Mouse (Mus musculus) midbrain, embryonic 11.5 days (tissue): ENCODE measurements at regions not wholly inside any gene's neighbourhood (a gene's known extent, or its start where the extent isn't known, plus 50 kb on each side); places are given as distances from the start of the nearest gene placed in this dataset.

ENCODE experiments used
- ATAC-seq: fragments of 200-750 bp; cut with Nextera tagmentation; 2 replicates; pipeline ENCODE4 v1.8.0; 2017; ENCODE audit warnings: moderate TSS enrichment, moderate library complexity; ENCODE audit not compliant: low FRiP score
- DNase-seq: peaks from one replicate; pipeline ENCODE4 v3.0.0; 2015; ENCODE audit warnings: low spot score; ENCODE audit errors: missing footprints
- H3K27ac ChIP-seq: fragments of 300-500 bp; sonication (generic); 2 replicates; pipeline ENCODE4 v1.5.1; 2014; ENCODE audit warnings: low read depth, low read length
- H3K27me3 ChIP-seq: fragments of 300-500 bp; sonication (generic); 2 replicates; pipeline ENCODE4 v1.6.1; 2014; ENCODE audit warnings: mild to moderate bottlenecking, low read length, moderate library complexity, mixed read lengths; ENCODE audit not compliant: control insufficient read depth, insufficient read depth
- H3K36me3 ChIP-seq: fragments of 300-500 bp; sonication (generic); 2 replicates; pipeline ENCODE4 v1.6.1; 2014; ENCODE audit warnings: mild to moderate bottlenecking, low read length, moderate library complexity, mixed read lengths; ENCODE audit not compliant: control insufficient read depth, insufficient read depth
- H3K4me1 ChIP-seq: fragments of 300-500 bp; sonication (generic); 2 replicates; pipeline ENCODE4 v1.6.1; 2014; ENCODE audit warnings: low read length; ENCODE audit not compliant: control insufficient read depth, insufficient read depth
- H3K4me2 ChIP-seq: fragments of 300-500 bp; sonication (generic); 2 replicates; pipeline ENCODE4 v1.6.1; 2014; ENCODE audit warnings: mild to moderate bottlenecking, moderate library complexity
- H3K4me3 ChIP-seq: fragments of 300-500 bp; sonication (generic); 2 replicates; pipeline ENCODE4 v1.5.1; 2014; ENCODE audit warnings: low read depth, low read length
- H3K9ac ChIP-seq: fragments of 300-500 bp; sonication (generic); 2 replicates; pipeline ENCODE4 v1.6.1; 2014; ENCODE audit warnings: low read length
- H3K9me3 ChIP-seq: fragments of 300-500 bp; sonication (generic); 2 replicates; pipeline ENCODE4 v1.6.1; 2016; ENCODE audit warnings: low read length; ENCODE audit not compliant: control insufficient read depth
- WGBS: fragments of 180-500 bp; shearing (Covaris S2); extraction: QIAGEN DNeasy Blood & Tissue Kit; methylation state at CpG from one replicate; pipeline ENCODE4 v1.1.7; 2014; 5-methylcytosine and 5-hydroxymethylcytosine counted together

GRCm38 (mm10) chr1:91692709-91693460 lies 108.4 kb upstream of the Twist2 start:
- H3K4me2 ChIP-seq = no peak overlapping the region
- ATAC-seq (no peak), DNase-seq (no peak)
- no peak overlapping the region for H3K4me3 ChIP-seq
- WGBS = 85% methylated on average over 9 of the region's 9 CpGs
- no peak overlapping the region for H3K9ac ChIP-seq
- H3K9me3 ChIP-seq = no peaks in the 10 kb centered on the region; the same call in 1 of the 2 replicates
- no peaks in the 10 kb centered on the region for H3K36me3 ChIP-seq
- H3K4me1 ChIP-seq = no peaks in the 10 kb centered on the region
- H3K27me3 ChIP-seq = no peaks in the 10 kb centered on the region
- H3K27ac ChIP-seq = no peak overlapping the region

GRCm38 (mm10) chr1:91697053-91697452 lies 104.2 kb upstream of the Twist2 start:
- no peaks in the 10 kb centered on the region for H3K36me3 ChIP-seq
- WGBS = 88% methylated on average over 8 of the region's 8 CpGs
- no peak for DNase-seq
- ATAC-seq = no peak
- H3K27me3 ChIP-seq = no peaks in the 10 kb centered on the region
- H3K9ac ChIP-seq = no peak overlapping the region
- H3K4me2 ChIP-seq = no peak overlapping the region
- no peaks in the 10 kb centered on the region for H3K9me3 ChIP-seq
- H3K4me1 ChIP-seq = no peaks in the 10 kb centered on the region
- H3K4me3 ChIP-seq = no peak overlapping the region
- no peak overlapping the region for H3K27ac ChIP-seq

- no peak for ATAC-seq
- Histone ChIP-seq H3K4me1 (no peaks in the 10 kb centered on the region), H3K4me2 (no peak overlapping the region)
Observed at GRCm38 (mm10) chr1:91701475-91701874, 99.8 kb upstream of the Twist2 start.

GRCm38 (mm10) chr1:91702021-91702420 lies 99.2 kb upstream of the Twist2 start:
- Histone ChIP-seq H3K4me1 (no peaks in the 10 kb centered on the region), H3K9me3 (no peaks in the 10 kb centered on the region), H3K9ac (no peak overlapping the region), H3K4me2 (no peak overlapping the region), H3K4me3 (no peak overlapping the region), H3K27me3 (no peaks in the 10 kb centered on the region), H3K27ac (no peak overlapping the region), H3K36me3 (no peaks in the 10 kb centered on the region)
- ATAC-seq (no peak), DNase-seq (no peak)
- 86% methylated on average over 6 of the region's 6 CpGs for WGBS

More at GRCm38 (mm10) chr1:91701475-91701874, 99.8 kb upstream of the Twist2 start:
- H3K9me3 ChIP-seq = no peaks in the 10 kb centered on the region
- 93% methylated on average over 12 of the region's 12 CpGs for WGBS
- H3K4me3 ChIP-seq = no peak overlapping the region
- no peak overlapping the region for H3K27ac ChIP-seq
- no peak for DNase-seq
- no peaks in the 10 kb centered on the region for H3K36me3 ChIP-seq
- no peaks in the 10 kb centered on the region for H3K27me3 ChIP-seq
- no peak overlapping the region for H3K9ac ChIP-seq

- no peaks in the 10 kb centered on the region for H3K9me3 ChIP-seq
- H3K36me3 ChIP-seq = no peaks in the 10 kb centered on the region
- no peaks in the 10 kb centered on the region for H3K27me3 ChIP-seq
- no peak overlapping the region for H3K9ac ChIP-seq
- no peak overlapping the region for H3K27ac ChIP-seq
- no peak for DNase-seq
- ATAC-seq = no peak
- H3K4me3 ChIP-seq = no peak overlapping the region
- no peaks in the 10 kb centered on the region for H3K4me1 ChIP-seq
- H3K4me2 ChIP-seq = no peak overlapping the region
Observed at GRCm38 (mm10) chr1:91702737-91703136, 98.5 kb upstream of the Twist2 start.

GRCm38 (mm10) chr1:91705451-91705850 lies 95.8 kb upstream of the Twist2 start:
- DNase-seq (no peak), ATAC-seq (no peak)
- Histone ChIP-seq H3K9ac (no peak overlapping the region), H3K4me2 (no peak overlapping the region), H3K4me1 (no peaks in the 10 kb centered on the region), H3K27me3 (no peaks in the 10 kb centered on the region), H3K4me3 (no peak overlapping the region), H3K9me3 (no peaks in the 10 kb centered on the region), H3K27ac (no peak overlapping the region), H3K36me3 (no peaks in the 10 kb centered on the region)
- WGBS = 82% methylated on average over 9 of the region's 9 CpGs

GRCm38 (mm10) chr1:91708550-91709243 lies 92.6 kb upstream of the Twist2 start:
- no peak for DNase-seq

GRCm38 (mm10) chr1:91709244-91709600 lies 92.0 kb upstream of the Twist2 start:
- no peak overlapping the region for H3K9ac ChIP-seq
- no peak for ATAC-seq
- H3K27ac ChIP-seq = no peak overlapping the region
- H3K4me2 ChIP-seq = no peak overlapping the region
- no peaks in the 10 kb centered on the region for H3K36me3 ChIP-seq
- WGBS = 93% methylated on average over 1 of the region's 1 CpGs
- DNase-seq = no peak
- H3K9me3 ChIP-seq = no peaks in the 10 kb centered on the region
- no peaks in the 10 kb centered on the region for H3K27me3 ChIP-seq
- H3K4me3 ChIP-seq = no peak overlapping the region
- no peaks in the 10 kb centered on the region for H3K4me1 ChIP-seq

More at GRCm38 (mm10) chr1:91708550-91709243, 92.6 kb upstream of the Twist2 start:
- H3K9me3 ChIP-seq = no peaks in the 10 kb centered on the region
- H3K4me2 ChIP-seq = no peak overlapping the region
- no peak overlapping the region for H3K9ac ChIP-seq
- 83% methylated on average over 7 of the region's 7 CpGs for WGBS
- no peak overlapping the region for H3K4me3 ChIP-seq
- ATAC-seq = no peak
- no peak overlapping the region for H3K27ac ChIP-seq
- H3K4me1 ChIP-seq = no peaks in the 10 kb centered on the region
- H3K27me3 ChIP-seq = no peaks in the 10 kb centered on the region
- H3K36me3 ChIP-seq = no peaks in the 10 kb centered on the region

GRCm38 (mm10) chr1:91713131-91713530 lies 88.1 kb upstream of the Twist2 start:
- no peaks in the 10 kb centered on the region for H3K9me3 ChIP-seq
- H3K4me3 ChIP-seq = no peak overlapping the region
- WGBS = 87% methylated on average over 11 of the region's 11 CpGs
- no peak for ATAC-seq
- no peak overlapping the region for H3K9ac ChIP-seq
- H3K4me1 ChIP-seq = no peaks in the 10 kb centered on the region
- no peak overlapping the region for H3K4me2 ChIP-seq
- no peak overlapping the region for H3K27ac ChIP-seq
- H3K36me3 ChIP-seq = no peaks in the 10 kb centered on the region
- H3K27me3 ChIP-seq = no peaks in the 10 kb centered on the region
- DNase-seq = no peak
